Mouse (Mus musculus): ENCODE data around the gene Dnhd1.

DNA sequence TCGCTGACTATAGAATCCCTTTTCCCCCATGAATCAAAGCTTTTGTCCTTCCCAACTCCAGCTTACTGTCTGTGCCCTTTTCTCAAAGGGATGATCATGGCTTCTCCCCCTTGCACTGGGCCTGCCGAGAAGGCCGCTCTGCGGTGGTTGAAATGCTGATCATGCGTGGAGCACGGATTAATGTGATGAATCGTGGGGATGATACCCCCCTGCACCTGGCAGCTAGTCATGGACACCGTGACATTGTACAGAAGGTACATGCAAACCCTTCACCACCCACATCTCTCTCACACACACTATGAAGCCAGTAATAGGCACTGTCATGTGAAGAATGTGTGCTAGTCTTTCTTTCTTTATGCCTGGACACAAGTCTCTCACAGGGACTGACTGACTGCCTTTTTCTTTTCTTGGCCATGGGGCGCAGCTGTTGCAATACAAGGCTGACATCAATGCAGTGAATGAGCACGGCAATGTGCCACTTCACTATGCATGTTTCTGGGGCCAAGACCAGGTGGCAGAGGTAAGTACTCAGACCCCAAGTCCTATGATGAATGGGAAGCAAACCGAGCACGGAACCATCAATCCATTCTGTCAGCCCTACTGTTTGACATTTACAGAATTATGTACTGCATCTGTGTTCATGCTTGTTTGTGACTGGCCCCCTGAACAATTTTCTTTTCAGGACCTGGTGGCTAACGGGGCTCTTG is 89.6 kb downstream of the Dnhd1 start:
- TF ChIP-seq GATA1 (IDR thresholded peaks at IDR 0.05; ENCODE audit: low read length) (no peak), TAL1 (IDR thresholded peaks at IDR 0.05; ENCODE audit: low read length) (no peak)
